8 mouse cellular contexts compared by ENCODE assay signal in genomic region chr12:102758403-102758756, GRCm38 (mm10). TPM values are rescaled to one million over a fixed set of nuclear protein-coding genes. Genes with fewer than 3 reads are reported as not detected.
A peak's percentile ranks its signal among the peaks of the same experiment; 100 is the strongest.
DNase-seq lines count a peak whose midpoint lies in the region; ATAC-seq lines count a peak whose summit lies in the region.

Gm20604 (minus strand) TSS chr12:102758672.

- WGBS in lung, embryonic 15.5 days = under 1% methylated on average over 10 of the region's 10 CpGs
- under 1% methylated on average over 10 of the region's 10 CpGs for WGBS in embryonic facial prominence, embryonic 12.5 days

- H3K4me1 ChIP-seq in lung, embryonic 15.5 days = peaks cover 24% of the 10 kb centered on the region
- peaks cover 17% of the 10 kb centered on the region for H3K4me1 ChIP-seq in embryonic facial prominence, embryonic 12.5 days

- H3K9me3 ChIP-seq in lung, embryonic 15.5 days = no peaks in the 10 kb centered on the region
- H3K9me3 ChIP-seq in embryonic facial prominence, embryonic 12.5 days = no peaks in the 10 kb centered on the region

- ATAC-seq in lung, embryonic 15.5 days (ENCODE audit: borderline replicate concordance, extremely low read depth, low FRiP score, low TSS enrichment) = no peak
- ATAC-seq in embryonic facial prominence, embryonic 12.5 days (ENCODE audit: insufficient number of reproducible peaks, insufficient read depth, low FRiP score, low TSS enrichment) = no peak
- ATAC-seq in inflammation-experienced regulatory T-cells, adult 6 months = no peak

- H3K27me3 ChIP-seq in lung, embryonic 15.5 days = no peaks in the 10 kb centered on the region
- no peaks in the 10 kb centered on the region for H3K27me3 ChIP-seq in embryonic facial prominence, embryonic 12.5 days

- peak within 1 kb of the TSS; percentile 81 for H3K4me2 ChIP-seq in lung, embryonic 15.5 days
- H3K4me2 ChIP-seq in embryonic facial prominence, embryonic 12.5 days (replicated peaks) = peak within 1 kb of the TSS; percentile 83

- H3K9ac ChIP-seq in lung, embryonic 15.5 days = peak within 1 kb of the TSS; percentile 84
- peak within 1 kb of the TSS; percentile 70 for H3K9ac ChIP-seq in embryonic facial prominence, embryonic 12.5 days

- DNase-seq in lung, postnatal 25 days (ENCODE audit: low spot score) = no peak
- DNase-seq in induced T-regulatory cell, adult 2 months (ENCODE audit: low read depth) = peak; percentile 61
- DNase-seq in lung, postnatal 10 days = peak; percentile 15
- DNase-seq in right cerebral cortex, postnatal 10 days (ENCODE audit: low spot score in 2 of 2) = no peak
- DNase-seq in right cerebral cortex, adult 18-20 months = no peak

- peak within 1 kb of the TSS; percentile 95 for H3K27ac ChIP-seq in lung, embryonic 15.5 days
- H3K27ac ChIP-seq in embryonic facial prominence, embryonic 12.5 days = peak within 1 kb of the TSS; percentile 91

- H3K4me3 ChIP-seq in lung, embryonic 15.5 days = peak within 1 kb of the TSS; percentile 93
- peak within 1 kb of the TSS; percentile 64 for H3K4me3 ChIP-seq in embryonic facial prominence, embryonic 12.5 days

- peaks cover 8% of the 10 kb centered on the region for H3K36me3 ChIP-seq in lung, embryonic 15.5 days
- H3K36me3 ChIP-seq in embryonic facial prominence, embryonic 12.5 days = peaks cover 15% of the 10 kb centered on the region

RNA-seq across cellular contexts. Expression of gene Gm20604, which starts in this region (rescaled TPM):
- polyA plus RNA-seq in lung, embryonic 15.5 days (2015; fragmentation: Nextera tagmentation; extraction: Ambion mirVana) = 22.7 and 23.8 TPM in 2 replicates
- polyA plus RNA-seq in embryonic facial prominence, embryonic 12.5 days (2016; fragmentation: Nextera tagmentation; extraction: Ambion mirVana) = 31.8 and 32.0 TPM in 2 replicates
- 10 to 100 TPM in 1 of 3 experiments, 1 to 10 TPM in 2; 6.8 to 11.4 (median 8.3) TPM for polyA plus RNA-seq in inflammation-experienced regulatory T-cells, adult 6 months (2017; shearing (Covaris generic))

Comparison
In these comparisons a context has a peak if more than half of its experiments do, and no peak if none do; other contexts are left out.
1. DNase-seq: peak in induced T-regulatory cell, adult 2 months (single experiment) and lung, postnatal 10 days (single experiment); none in lung, postnatal 25 days (single experiment), right cerebral cortex, postnatal 10 days (0 of 2) and right cerebral cortex, adult 18-20 months (single experiment).